Mouse (Mus musculus): ENCODE results near the gene Car9.

Car9 gene

GRCm38 (mm10) chr4:43493846-43494240, 12.9 kb upstream of the Car9 start:
- DNase-seq (ENCODE audit: low spot score) = no peak

DNA sequence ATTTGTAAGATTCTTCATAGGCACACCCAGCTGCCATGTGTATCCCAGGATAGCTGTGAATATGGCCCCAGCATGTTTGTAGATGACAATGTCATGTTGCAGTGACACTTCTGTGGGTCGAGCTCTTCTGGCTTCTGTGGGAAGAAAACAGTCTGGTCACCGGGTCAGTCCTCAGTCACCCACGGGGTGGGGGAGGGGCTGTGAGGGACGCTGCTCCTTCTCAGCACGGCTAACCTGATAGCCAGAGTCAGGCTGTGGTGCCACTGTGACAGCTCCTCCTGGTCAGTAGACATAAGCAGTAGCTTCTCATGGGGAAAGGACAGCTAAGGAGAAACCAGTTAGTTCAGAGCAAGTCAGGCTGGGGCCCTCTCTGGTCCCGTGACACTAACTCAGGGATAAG, 10.2 kb upstream of the Car9 start:
- DNase-seq (ENCODE audit: low spot score) = no peak

DNA sequence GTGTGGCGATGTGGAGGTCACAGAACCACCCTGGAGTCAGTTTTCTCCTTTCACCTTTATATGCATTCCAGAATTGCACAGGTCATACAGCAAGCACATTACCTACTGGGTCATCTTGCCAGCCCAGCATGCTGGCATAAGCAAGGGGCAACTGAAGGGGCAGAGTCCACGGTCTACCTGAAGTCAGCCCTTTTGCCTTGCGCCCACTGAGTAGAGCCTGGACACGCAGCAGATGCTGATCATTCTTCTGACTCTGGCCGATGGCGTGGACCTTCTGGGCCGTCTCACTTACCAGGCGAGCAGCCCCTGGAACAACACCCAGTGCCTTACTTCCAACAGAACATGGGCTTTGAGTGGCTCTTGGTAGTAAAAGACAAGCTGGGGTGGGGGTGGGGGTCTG, 9.4 kb upstream of the Car9 start:
- DNase-seq (ENCODE audit: low spot score) = no peak

- no peak for DNase-seq (ENCODE audit: low spot score)
Measured at GRCm38 (mm10) chr4:43497946-43498345, 8.8 kb upstream of the Car9 start.

DNA sequence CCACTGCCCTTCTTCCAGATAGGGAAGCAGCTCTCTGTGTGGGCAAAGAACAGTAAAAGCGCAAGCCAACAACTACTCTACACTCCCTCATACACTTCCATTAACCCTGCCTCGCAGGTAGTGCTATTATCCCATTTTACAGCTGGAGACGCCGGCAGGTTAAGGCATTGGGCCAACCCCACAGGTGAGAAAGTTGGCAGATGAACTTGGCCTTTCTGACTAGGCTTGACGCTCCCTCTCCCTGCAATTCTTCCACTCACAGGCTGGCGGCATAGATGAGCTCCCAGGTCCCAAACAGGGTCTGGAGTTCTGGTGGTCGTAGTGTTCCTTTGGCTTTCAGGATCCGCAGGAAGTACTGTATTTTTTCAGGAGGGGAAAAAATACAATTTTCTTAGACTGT, 7.8 kb upstream of the Car9 start:
- no peak for DNase-seq (ENCODE audit: low spot score)

DNA sequence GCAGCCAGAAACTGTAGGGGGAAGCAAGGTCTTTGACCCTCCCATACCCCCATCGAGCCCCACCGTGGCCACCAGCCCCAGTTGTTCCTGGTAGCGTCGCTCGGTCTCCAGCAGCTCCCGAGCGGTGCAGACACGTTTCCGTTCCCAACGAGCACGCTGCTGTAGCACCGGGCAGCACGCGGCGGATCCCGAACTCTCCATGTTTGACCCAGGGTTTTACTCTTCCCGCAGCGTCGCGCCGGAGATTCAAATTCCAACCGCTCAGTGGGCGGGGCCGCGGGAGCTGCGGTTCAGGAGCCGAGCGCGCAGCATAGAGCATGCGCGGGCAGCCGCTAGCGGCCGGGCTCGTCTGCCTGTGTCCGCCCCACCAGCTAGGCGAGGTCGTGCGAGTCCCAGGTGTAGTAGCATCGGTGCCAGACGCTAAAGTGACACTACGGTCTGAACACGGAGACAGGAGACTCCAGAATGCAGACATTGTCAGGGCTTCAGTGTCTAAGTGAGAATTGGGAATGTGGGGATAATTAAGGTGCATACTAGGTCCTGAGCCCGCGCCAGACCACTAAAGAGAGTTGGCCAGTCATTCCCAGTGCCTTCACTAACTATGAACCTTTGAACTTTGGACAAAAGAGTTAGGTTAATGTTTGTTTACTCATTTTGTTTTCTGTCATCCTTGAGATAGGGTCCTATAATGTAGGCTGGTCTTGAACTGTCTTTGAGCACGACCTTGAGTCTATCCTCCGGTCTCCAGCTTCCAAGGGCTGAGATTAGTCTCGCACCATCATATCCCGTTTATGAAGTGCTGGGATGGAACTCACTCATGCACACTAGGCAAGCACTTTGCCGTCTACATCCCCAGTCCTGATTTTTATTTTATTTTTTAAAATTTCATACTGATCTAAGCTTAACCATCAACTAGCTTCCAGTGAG, 7.1 kb upstream of the Car9 start, which contains the start of gene Arhgef39:
Gene Arhgef39 (minus strand): TSS at position 289 of the 927 bp plus-strand sequence.
- no peak for DNase-seq (ENCODE audit: low spot score)

DNA sequence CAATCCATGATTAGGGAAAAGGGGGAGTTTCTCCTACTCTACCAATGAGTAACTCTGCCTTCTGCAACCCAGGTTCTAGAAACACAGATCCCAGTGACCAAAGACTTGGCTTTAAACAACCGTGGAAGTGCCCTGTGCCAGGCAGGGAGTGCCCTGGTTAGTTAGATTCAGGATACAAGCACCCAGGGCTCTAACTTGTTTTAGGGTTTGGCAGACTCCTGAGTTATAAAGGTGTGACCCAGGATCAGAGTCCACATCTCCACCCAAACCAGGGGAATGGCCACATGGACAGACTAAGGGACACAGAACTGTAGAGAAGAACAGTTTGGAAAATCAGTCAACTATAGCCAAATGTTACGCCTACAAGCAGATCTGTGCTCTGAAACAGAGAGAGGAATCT, 3.7 kb upstream of the Car9 start:
- DNase-seq (ENCODE audit: low spot score) = no peak

DNA sequence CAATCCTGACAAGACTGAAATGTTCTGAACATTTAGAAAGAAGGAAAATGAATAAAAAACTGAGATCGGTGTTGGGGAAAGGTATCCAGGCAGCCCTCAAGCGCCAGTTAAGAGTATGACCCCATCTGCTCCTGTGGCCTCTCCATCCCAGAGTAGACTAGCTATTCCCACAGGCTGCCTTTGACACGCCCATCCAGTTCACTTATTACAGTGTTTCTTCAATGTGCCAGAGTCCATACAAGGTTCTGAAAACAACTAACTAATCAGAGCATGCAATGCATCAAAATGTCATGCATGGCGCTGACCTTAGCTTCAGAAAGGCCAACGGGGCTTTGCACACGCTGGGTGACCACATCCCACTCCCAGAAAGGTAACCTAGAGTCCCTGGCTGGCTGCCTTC, 3.3 kb upstream of the Car9 start:
- DNase-seq (ENCODE audit: low spot score) = no peak

GRCm38 (mm10) chr4:43504269-43504668, 2.5 kb upstream of the Car9 start:
- no peak for DNase-seq (ENCODE audit: low spot score)

GRCm38 (mm10) chr4:43506074-43506473, 692 bp upstream of the Car9 start:
- no peak for DNase-seq (ENCODE audit: low spot score)

DNA sequence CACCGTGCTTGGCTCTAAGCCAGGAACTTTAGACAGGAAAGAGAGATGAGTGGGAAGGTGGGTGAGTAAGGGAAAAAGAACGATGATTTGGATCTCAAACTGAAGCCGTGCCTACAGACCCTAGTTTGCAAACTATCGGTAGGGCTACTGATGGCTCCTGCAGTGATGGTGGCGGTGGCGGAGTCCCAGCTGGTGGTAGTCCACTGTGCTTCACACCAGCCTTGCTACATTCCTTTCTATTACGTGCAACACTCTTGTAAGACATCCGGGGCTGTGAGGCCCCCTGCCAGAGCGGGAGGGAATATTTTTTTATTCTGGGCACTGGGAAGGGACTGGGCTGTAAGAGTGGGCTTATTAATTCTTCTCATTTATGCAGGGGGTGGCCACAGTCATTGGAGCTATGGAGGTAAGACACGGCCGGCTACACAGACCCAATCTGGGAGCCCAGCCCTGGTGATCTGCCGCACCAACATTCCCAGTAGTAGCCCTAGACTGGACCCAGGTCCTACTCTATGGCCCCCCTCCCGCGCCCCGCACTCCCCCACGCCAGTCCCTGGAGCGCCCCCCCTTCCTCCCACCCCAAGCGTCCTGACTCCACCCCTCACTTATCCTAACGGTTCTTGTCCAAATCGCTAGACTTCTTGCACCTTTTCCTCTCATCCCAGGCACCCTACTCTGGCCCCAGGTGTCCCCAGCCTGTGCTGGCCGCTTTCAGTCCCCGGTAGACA, 1.3 kb downstream of the Car9 start:
- no peak for DNase-seq (ENCODE audit: low spot score)

GRCm38 (mm10) chr4:43508666-43508997, 1.9 kb downstream of the Car9 start:
- DNase-seq (ENCODE audit: low spot score) = no peak

GRCm38 (mm10) chr4:43509109-43509508, 2.3 kb downstream of the Car9 start:
- DNase-seq (ENCODE audit: low spot score) = no peak

DNA sequence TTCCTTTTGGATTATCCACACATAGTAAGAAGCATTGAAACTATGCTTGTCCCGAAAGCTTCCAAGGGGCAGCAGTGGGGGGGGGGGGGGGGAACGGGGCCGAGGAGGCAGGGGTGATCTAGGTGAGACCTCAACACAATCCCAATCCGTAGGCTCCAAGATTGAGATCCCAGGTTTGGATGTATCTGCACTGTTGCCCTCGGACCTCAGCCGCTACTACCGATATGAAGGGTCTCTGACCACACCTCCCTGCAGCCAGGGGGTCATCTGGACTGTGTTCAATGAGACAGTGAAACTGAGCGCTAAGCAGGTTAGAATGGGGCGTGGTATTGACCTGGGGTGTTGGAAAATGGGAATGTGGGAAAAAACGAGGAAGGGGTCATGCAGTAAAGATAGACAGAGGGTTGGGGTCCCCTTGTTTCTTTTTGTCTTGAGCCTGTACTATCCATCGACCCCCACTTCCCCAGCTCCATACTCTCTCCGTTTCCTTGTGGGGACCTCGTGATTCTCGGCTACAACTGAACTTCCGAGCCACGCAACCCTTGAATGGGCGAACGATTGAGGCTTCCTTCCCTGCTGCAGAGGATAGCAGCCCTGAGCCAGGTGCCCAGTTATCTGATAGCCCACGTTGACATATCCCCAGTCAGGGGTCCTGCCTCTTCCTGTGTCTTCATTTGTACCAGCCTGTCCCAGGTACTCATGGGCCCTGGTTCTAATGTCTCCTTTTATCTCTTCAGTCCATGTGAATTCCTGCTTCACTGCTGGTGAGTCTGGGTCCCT, 5.1 kb downstream of the Car9 start:
- DNase-seq (ENCODE audit: low spot score) = no peak

DNA sequence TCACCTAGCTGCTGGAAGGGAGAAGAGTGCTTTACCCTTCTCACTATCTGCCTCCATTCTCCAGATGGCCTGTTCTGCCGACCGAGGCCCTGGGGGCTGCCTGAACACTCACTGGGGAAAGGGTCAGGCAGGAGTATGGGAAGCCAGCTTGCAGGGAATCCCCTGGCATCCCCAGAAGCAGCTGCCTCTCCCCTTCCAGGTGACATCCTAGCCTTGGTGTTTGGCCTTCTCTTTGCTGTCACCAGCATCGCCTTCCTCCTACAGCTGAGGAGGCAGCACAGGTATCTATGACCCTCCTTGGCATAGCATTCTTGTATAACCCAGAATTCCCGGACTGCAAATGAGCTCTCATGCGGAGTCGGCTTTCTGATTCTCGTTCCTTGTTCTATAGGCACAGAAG, 5.9 kb downstream of the Car9 start:
- DNase-seq (ENCODE audit: low spot score) = no peak

DNA sequence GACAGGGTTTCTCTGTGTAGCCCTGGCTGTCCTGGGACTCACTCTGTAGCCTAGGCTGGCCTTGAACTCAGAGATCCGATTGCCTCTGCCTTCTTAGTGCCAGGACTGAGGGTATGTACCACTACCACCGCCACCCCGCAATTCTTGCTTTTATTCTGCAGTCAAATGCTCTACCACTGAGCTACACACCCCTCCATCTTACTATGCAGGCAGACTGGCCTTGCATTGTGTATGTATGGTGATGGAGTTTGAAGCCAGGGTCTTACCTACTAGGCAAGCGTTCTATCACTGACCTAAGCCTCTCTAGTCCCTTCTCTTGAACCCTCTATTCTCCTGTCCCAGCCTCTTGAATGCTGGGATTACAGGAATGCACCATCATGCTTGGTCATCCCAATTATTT, 6.5 kb downstream of the Car9 start:
- DNase-seq (ENCODE audit: low spot score) = no peak

- no peak for DNase-seq (ENCODE audit: low spot score)
Measured at GRCm38 (mm10) chr4:43513791-43514190, 7.0 kb downstream of the Car9 start.

DNA sequence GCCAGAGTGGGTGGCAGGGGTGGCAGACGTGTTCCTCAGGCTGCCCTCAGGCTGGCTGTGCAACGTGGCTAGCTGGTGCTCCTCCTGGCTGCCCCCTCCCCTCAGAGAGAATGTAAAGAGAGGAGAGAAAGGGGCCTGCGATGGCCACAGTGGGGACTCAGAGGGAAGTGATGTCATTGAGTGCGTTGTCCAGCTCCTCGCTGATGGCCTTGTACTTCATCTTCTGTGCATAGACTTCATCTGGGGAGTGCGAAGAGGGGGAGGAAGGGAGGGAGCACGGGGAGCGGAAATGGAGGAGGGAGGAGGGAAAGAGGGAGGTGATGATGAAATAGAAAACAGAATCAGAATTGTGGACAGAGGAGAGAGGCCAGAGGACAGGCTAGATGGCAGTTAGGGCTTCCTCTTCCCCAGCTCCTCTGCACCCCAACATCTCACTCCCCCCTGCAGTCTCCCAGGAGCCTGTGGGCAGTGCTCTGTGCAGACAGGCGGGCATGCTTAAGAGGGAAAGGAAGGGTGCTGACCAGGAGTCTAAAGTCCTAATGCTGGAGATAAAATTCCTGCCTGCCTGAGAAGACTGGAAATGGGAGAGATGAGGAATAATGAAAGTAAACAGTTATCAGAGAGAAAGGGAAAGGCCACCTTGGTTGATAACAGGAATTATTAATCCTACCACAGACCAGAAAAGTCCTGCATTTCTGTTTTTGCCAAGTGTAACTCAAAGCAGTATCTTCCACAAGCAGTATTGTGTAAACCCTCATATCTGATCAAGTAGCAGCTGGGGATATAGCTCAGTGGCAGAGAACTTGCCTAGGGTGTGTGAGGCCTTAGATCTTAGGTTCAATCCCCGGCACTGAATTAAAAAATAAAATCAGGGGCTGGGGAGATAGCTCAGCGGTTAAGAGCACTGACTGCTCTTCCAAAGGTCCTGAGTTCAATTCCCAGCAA, 9.3 kb downstream of the Car9 start:
- DNase-seq (ENCODE audit: low spot score) = no peak

- no peak for DNase-seq (ENCODE audit: low spot score)
Measured at GRCm38 (mm10) chr4:43519551-43519950, 12.8 kb downstream of the Car9 start.

DNA sequence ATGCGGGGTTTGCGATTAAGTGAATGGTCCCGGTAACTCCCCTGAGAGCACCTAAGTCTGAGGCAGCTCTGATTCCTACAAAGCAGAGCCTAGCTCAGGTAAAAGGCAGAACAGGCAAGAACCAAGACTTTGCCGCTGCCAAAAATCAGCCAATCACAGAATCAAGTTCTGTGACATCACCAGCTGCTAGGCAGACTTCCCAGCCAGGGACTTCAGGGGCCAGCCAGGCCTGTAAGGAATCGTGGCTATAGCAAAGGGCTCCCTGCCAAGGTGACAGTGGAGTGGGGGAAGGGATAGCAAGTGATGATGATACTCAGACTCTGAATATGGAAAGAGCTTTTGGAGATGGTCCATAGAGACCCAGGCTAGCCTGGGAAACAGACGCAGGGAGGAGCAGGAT, 13.2 kb downstream of the Car9 start:
- peak; percentile 65 for DNase-seq (ENCODE audit: low spot score)

DNA sequence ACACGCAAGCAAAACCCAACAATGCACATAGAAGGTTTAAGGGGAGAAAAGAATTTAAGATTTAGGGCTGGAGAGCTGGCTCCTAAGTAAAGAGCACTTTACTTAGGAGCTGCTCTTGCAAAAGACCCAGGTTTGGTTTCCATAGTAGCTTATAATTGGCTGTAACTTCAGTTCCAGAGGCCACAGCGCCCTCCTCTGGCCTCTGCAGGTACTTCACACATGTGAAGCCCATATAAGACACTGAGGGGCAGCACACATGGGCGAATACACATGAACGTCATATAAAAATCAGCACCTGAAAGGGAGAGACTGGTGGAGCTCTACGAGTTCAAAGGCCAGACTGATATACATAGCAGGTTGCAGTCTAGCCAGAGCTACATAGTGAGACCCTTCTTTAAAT, 21.1 kb downstream of the Car9 start:
- no peak for DNase-seq (ENCODE audit: low spot score)

GRCm38 (mm10) chr4:43528487-43528886, 21.7 kb downstream of the Car9 start:
- DNase-seq (ENCODE audit: low spot score) = no peak

All from left cerebral cortex, adult 11 months (tissue).